Mouse (Mus musculus) CH12.LX (cell line): ENCODE data around the gene Pou1f1. TPM values are rescaled to one million over a fixed set of nuclear protein-coding genes. Genes with fewer than 3 reads are reported as not detected.

Experiments used
- DNase-seq: peaks from one replicate; pipeline ENCODE4 v3.0.0-alpha.2; 2013; ENCODE audit errors: extremely low read depth
- H3K27ac ChIP-seq: 2 replicates; pipeline ENCODE4 v1.5.1; 2012; ENCODE audit warnings: low read depth, mild to moderate bottlenecking, control low read depth, moderate library complexity; ENCODE audit not compliant: insufficient read depth
- H3K27me3 ChIP-seq: replicated peaks from 2 replicates; pipeline ENCODE3; 2012; ENCODE audit warnings: inconsistent platforms
- H3K36me3 ChIP-seq, 2 experiments: replicated peaks in 1 of 2; 2 replicates each; pipeline versions ENCODE3 to v1.6.1; 2012; ENCODE audit warnings: inconsistent platforms in 1 of 2, low read length in 1 of 2, mild to moderate bottlenecking in 1 of 2, mixed read lengths in 1 of 2, moderate library complexity in 1 of 2; ENCODE audit not compliant: control insufficient read depth in 1 of 2, insufficient read depth in 1 of 2
- H3K4me1 ChIP-seq, 2 experiments: 2 replicates each; pipeline ENCODE4 v1.6.1; 2012; ENCODE audit warnings: inconsistent platforms in 1 of 2, moderate library complexity in 1 of 2; ENCODE audit not compliant: insufficient read depth in 2 of 2, control insufficient read depth in 1 of 2
- H3K4me2 ChIP-seq: 2 replicates; pipeline ENCODE4 v1.6.1; 2012; ENCODE audit warnings: low read depth, mild to moderate bottlenecking, control low read depth; ENCODE audit not compliant: poor library complexity, insufficient read depth, severe bottlenecking
- H3K4me3 ChIP-seq, 3 experiments: fragments of 150-350 bp in 1 of 3; sonication (generic) in 1 of 3; replicated peaks in 1 of 3; 2 replicates each; pipeline versions ENCODE3 to v1.5.1; 2011 to 2012; ENCODE audit warnings: low read depth in 2 of 3, low read length in 2 of 3, mild to moderate bottlenecking in 2 of 3, moderate library complexity in 2 of 3, control low read depth in 1 of 3, improper control_type of control experiment in 1 of 3, inconsistent platforms in 1 of 3, mixed read lengths in 1 of 3; ENCODE audit not compliant: poor library complexity in 1 of 3
- H3K79me2 ChIP-seq: replicated peaks from 2 replicates; pipeline ENCODE4 v1.6.1; 2012; ENCODE audit warnings: mild to moderate bottlenecking, moderate library complexity; ENCODE audit not compliant: control insufficient read depth, poor library complexity, insufficient read depth, severe bottlenecking; ENCODE audit errors: extremely low read depth
- H3K9ac ChIP-seq: 2 replicates; pipeline ENCODE4 v1.6.1; 2012; ENCODE audit warnings: low read depth, mild to moderate bottlenecking, control low read depth, moderate library complexity; ENCODE audit not compliant: insufficient read depth
- H3K9me3 ChIP-seq: replicated peaks from 2 replicates; pipeline ENCODE3; 2012; ENCODE audit warnings: low read length, inconsistent platforms, mixed read lengths
- CHD1 ChIP-seq: IDR thresholded peaks from 2 replicates; pipeline ENCODE4 v1.6.1; 2012; ENCODE audit warnings: low read depth, low read length, improper control_type of control experiment, inconsistent platforms
- CHD2 ChIP-seq: IDR thresholded peaks from 2 replicates; pipeline ENCODE4 v1.6.1; 2011; ENCODE audit warnings: low read length, improper control_type of control experiment
- CTCF ChIP-seq, 2 experiments: IDR thresholded peaks in 1 of 2; conservative IDR thresholded peaks in 1 of 2; 2 replicates each; pipeline ENCODE4 v1.5.1; 2011 to 2012; ENCODE audit warnings: low read depth in 2 of 2, low read length in 2 of 2, improper control_type of control experiment in 1 of 2, inconsistent platforms in 1 of 2, mild to moderate bottlenecking in 1 of 2, moderate library complexity in 1 of 2
- EP300 ChIP-seq: IDR thresholded peaks from 2 replicates; pipeline ENCODE4 v1.6.1; 2011; ENCODE audit warnings: low read length, improper control_type of control experiment
- IRF4 ChIP-seq: IDR thresholded peaks from 2 replicates; pipeline ENCODE4 v1.6.1; 2014; ENCODE audit warnings: low read depth, mild to moderate bottlenecking, inconsistent platforms, low read length, improper control_type of control experiment
- JUND ChIP-seq: conservative IDR thresholded peaks from 2 replicates; pipeline ENCODE4 v1.6.1; 2011; ENCODE audit warnings: low read depth, low read length, improper control_type of control experiment
- MAFK ChIP-seq: IDR thresholded peaks from 2 replicates; pipeline ENCODE4 v1.6.1; 2011; ENCODE audit warnings: low read length, improper control_type of control experiment; ENCODE audit not compliant: insufficient replicate concordance
- MYC ChIP-seq: IDR thresholded peaks from 2 replicates; pipeline ENCODE4 v1.6.1; 2011; ENCODE audit warnings: low read depth, mild to moderate bottlenecking, improper control_type of control experiment, low read length
- NELFE ChIP-seq: IDR thresholded peaks from 2 replicates; pipeline ENCODE4 v1.6.1; 2011; ENCODE audit warnings: low read depth, low read length, improper control_type of control experiment
- NRF1 ChIP-seq: IDR thresholded peaks from 2 replicates; pipeline ENCODE4 v1.6.1; 2014; ENCODE audit warnings: low read depth, mild to moderate bottlenecking, inconsistent platforms, low read length, improper control_type of control experiment, moderate library complexity
- PAX5 ChIP-seq: IDR thresholded peaks from 2 replicates; pipeline ENCODE4 v1.6.1; 2012; ENCODE audit warnings: low read length, inconsistent platforms, mixed read lengths
- POLR2A ChIP-seq: IDR thresholded peaks from 2 replicates; pipeline ENCODE4 v1.6.1; 2011; ENCODE audit warnings: low read depth, mild to moderate bottlenecking, improper control_type of control experiment, low read length
- POLR2AphosphoS2 ChIP-seq: IDR thresholded peaks from 2 replicates; pipeline ENCODE4 v1.6.1; 2011; ENCODE audit warnings: low read depth, low read length, improper control_type of control experiment
- RAD21 ChIP-seq: IDR thresholded peaks from 2 replicates; pipeline ENCODE4 v1.6.1; 2011; ENCODE audit warnings: low read depth, mild to moderate bottlenecking, low read length, improper control_type of control experiment, moderate library complexity
- UBTF ChIP-seq: IDR thresholded peaks from 2 replicates; pipeline ENCODE4 v1.6.1; 2012; ENCODE audit warnings: low read depth, mild to moderate bottlenecking, inconsistent platforms, low read length, improper control_type of control experiment, moderate library complexity
- USF2 ChIP-seq: conservative IDR thresholded peaks from 2 replicates; pipeline ENCODE4 v1.6.1; 2011; ENCODE audit warnings: low read depth, low read length, improper control_type of control experiment
- ZNF384 ChIP-seq: IDR thresholded peaks from 2 replicates; pipeline ENCODE4 v1.6.1; 2012; ENCODE audit warnings: low read depth, low read length, improper control_type of control experiment, inconsistent platforms
- dilution Hi-C: fragments of 300-500 bp; cut with MboI; formaldehyde crosslinking; loops from 2 replicates; pipeline ENCODE4 v1.14.3; 2020; ENCODE audit warnings: low sequenced_read_pairs; ENCODE audit not compliant: extremely low pct_unique_long_range_greater_than_20kb, extremely low pct_ligation_motif_present
- in situ Hi-C: fragments of 300-500 bp; cut with MboI; formaldehyde crosslinking; loops from 3 replicates; pipeline ENCODE4 v1.14.3; 2019; ENCODE audit warnings: low sequenced_read_pairs, low pct_ligation_motif_present, low pct_unique_long_range_greater_than_20kb, mixed read lengths
- polyA plus RNA-seq: library from polyadenylated mRNA; unstranded; fragments of >175 nt; gene quantifications from 2 replicates; pipeline ENCODE4 v1.2.1, GENCODE M21; 2012; ENCODE audit warnings: low read depth; ENCODE audit not compliant: insufficient read length
- total RNA-seq, 2 experiments: library from RNA; depleted of rRNA; stranded (reverse); fragments of 300-350 nt in 1 of 2; fragments of >200 nt in 1 of 2; gene quantifications; 2 replicates each; pipeline ENCODE4 v1.2.3; 2012 to 2014

Gene Pou1f1
- total and polyA plus RNA-seq, 3 experiments: not detected

- no peaks in the 10 kb centered on the region for H3K27me3 ChIP-seq
- no peak overlapping the region for H3K27ac ChIP-seq
- H3K4me1 ChIP-seq: no peaks in the 10 kb centered on the region
- H3K9ac ChIP-seq: no peak overlapping the region
- DNase-seq: no peak
- no peak overlapping the region for H3K4me2 ChIP-seq
- dilution Hi-C loops (no loop called here), in situ Hi-C loops (no loop called here)
- no peaks in the 10 kb centered on the region for H3K9me3 ChIP-seq
- H3K4me3 ChIP-seq: no peak overlapping the region
- H3K36me3 ChIP-seq: peaks cover 34 to 78% of the 10 kb centered on the region in 2 experiments
- H3K79me2 ChIP-seq: no peaks in the 10 kb centered on the region; the same call in 1 of the 2 replicates
- TF ChIP-seq NRF1: no peak
- TF ChIP-seq NELFE: no peak
- TF ChIP-seq UBTF: no peak
- TF ChIP-seq ZNF384: no peak
- TF ChIP-seq POLR2AphosphoS2: no peak
- TF ChIP-seq RAD21: no peak
- TF ChIP-seq MYC: no peak
- no peak for TF ChIP-seq PAX5
- TF ChIP-seq IRF4: no peak
- TF ChIP-seq EP300: no peak
- no peak for TF ChIP-seq JUND
- no peak for TF ChIP-seq CHD2
- TF ChIP-seq CHD1: no peak
- TF ChIP-seq, all 38 proteins: peak for 0
Observed at GRCm38 (mm10) chr16:65543676-65544293, 23.5 kb downstream of the Pou1f1 start.

- H3K27me3 ChIP-seq: no peaks in the 10 kb centered on the region
- no peak overlapping the region for H3K9ac ChIP-seq
- TF ChIP-seq CHD1 (no peak), POLR2A (no peak), USF2 (no peak), MAFK (no peak), CTCF (conservative IDR thresholded peaks at IDR 0.05 in 1 of 2, IDR thresholded peaks at IDR 0.05 in 1 of 2; ENCODE audit: low read depth in 2 of 2, low read length in 2 of 2) (no peak)
- no peak overlapping the region for H3K27ac ChIP-seq
- no peaks in the 10 kb centered on the region for H3K4me1 ChIP-seq
- in situ Hi-C loops (no loop called here), dilution Hi-C loops (no loop called here)
- H3K79me2 ChIP-seq: no peaks in the 10 kb centered on the region
- H3K4me2 ChIP-seq: no peak overlapping the region
- DNase-seq: no peak
- no peaks in the 10 kb centered on the region for H3K9me3 ChIP-seq
- peaks cover 16 to 67% of the 10 kb centered on the region in 2 experiments for H3K36me3 ChIP-seq
- no peak overlapping the region for H3K4me3 ChIP-seq
Observed at GRCm38 (mm10) chr16:65548960-65549359, 28.6 kb downstream of the Pou1f1 start.
